Mouse (Mus musculus) gonadal fat pad, adult 2 months (tissue): ENCODE measurements at regions not wholly inside any gene's neighbourhood (a gene's known extent, or its start where the extent isn't known, plus 50 kb on each side); places are given as distances from the start of the nearest gene placed in this dataset.
"Not testable (repeated sequence)": the region's sequence is repeated elsewhere in the genome, so short reads cannot be mapped to it uniquely, and the experiment has no call there.

Experiments
- DNase-seq: peaks from one replicate; pipeline ENCODE4 v3.0.0-alpha.2; 2012; ENCODE audit warnings: low read depth

GRCm38 (mm10) chr4:8462414-8462813 is 223.6 kb upstream of the Car8 start:
- not testable (repeated sequence) for DNase-seq

- DNase-seq, result peak; percentile 23
These were observed 215.5 kb upstream of the Car8 start for GRCm38 (mm10) chr4:8454346-8454745.

- DNase-seq, result no peak
These were observed 193.6 kb upstream of the Car8 start for GRCm38 (mm10) chr4:8432393-8432792.

GRCm38 (mm10) chr4:8431032-8431332 is 192.1 kb upstream of the Car8 start:
- DNase-seq, result no peak

GRCm38 (mm10) chr4:8430269-8431031 is 191.6 kb upstream of the Car8 start:
- DNase-seq, result no peak

- DNase-seq, result no peak
These were observed 190.9 kb upstream of the Car8 start for GRCm38 (mm10) chr4:8429771-8430170.

GRCm38 (mm10) chr4:8428629-8429523 is 190.0 kb upstream of the Car8 start:
- no peak for DNase-seq

- DNase-seq, result no peak
These were observed 189.0 kb upstream of the Car8 start for GRCm38 (mm10) chr4:8427812-8428211.

- DNase-seq, result no peak
These were observed 184.7 kb upstream of the Car8 start for GRCm38 (mm10) chr4:8423392-8424045.

- DNase-seq, result no peak
These were observed 182.4 kb upstream of the Car8 start for GRCm38 (mm10) chr4:8421285-8421684.

- no peak for DNase-seq
These were observed 179.7 kb upstream of the Car8 start for GRCm38 (mm10) chr4:8418374-8419031.

GRCm38 (mm10) chr4:8417821-8418220 is 179.0 kb upstream of the Car8 start:
- no peak for DNase-seq

- no peak for DNase-seq
These were observed 174.5 kb upstream of the Car8 start for GRCm38 (mm10) chr4:8413307-8413706.

- DNase-seq, result peak; percentile 79
These were observed 161.2 kb upstream of the Car8 start for GRCm38 (mm10) chr4:8400069-8400468.

GRCm38 (mm10) chr4:8399430-8399829 is 160.6 kb upstream of the Car8 start:
- no peak for DNase-seq

- no peak for DNase-seq
These were observed 160.1 kb upstream of the Car8 start for GRCm38 (mm10) chr4:8398969-8399368.

GRCm38 (mm10) chr4:8383162-8383561 is 144.3 kb upstream of the Car8 start:
- DNase-seq, result no peak

- no peak for DNase-seq
These were observed 143.2 kb upstream of the Car8 start for GRCm38 (mm10) chr4:8382125-8382417.

- DNase-seq, result no peak
These were observed 142.7 kb upstream of the Car8 start for GRCm38 (mm10) chr4:8381408-8382124.

GRCm38 (mm10) chr4:8380711-8381338 is 142.0 kb upstream of the Car8 start:
- no peak for DNase-seq
